Mouse (Mus musculus): Measurements from ENCODE around the gene Alg2. TPM values are rescaled to one million over a fixed set of nuclear protein-coding genes. Genes with fewer than 3 reads are reported as not detected.

Gene Alg2
- polyA plus RNA-seq, 1 experiment, result 23.7 TPM

Other genes with a start within 250 kb of the Alg2 start
- 14.2 and 16.1 TPM in 2 replicates for gene Tgfbr1, start 121.1 kb downstream of the Alg2 start, polyA plus RNA-seq (2012; rRNA removed)
- gene Sec61b, start 325 bp upstream of the Alg2 start, polyA plus RNA-seq (2012; rRNA removed), result 306 and 329 TPM in 2 replicates